Mouse (Mus musculus) gastrocnemius, postnatal 4 days (tissue): ENCODE data around the gene Hmx3. TPM values are rescaled to one million over a fixed set of nuclear protein-coding genes. Genes with fewer than 3 reads are reported as not detected.

Experiments used
- DNase-seq, 2 experiments: peaks; one replicate each; pipeline ENCODE4 v3.0.0; 2021 to 2022; ENCODE audit warnings: low spot score in 2 of 2, mixed read lengths in 2 of 2
- long read RNA-seq, 2 experiments: library from polyadenylated mRNA; stranded (forward); transcript quantifications; one replicate each; pipeline ENCODE4 v2.0.0; 2021
- total RNA-seq, 2 experiments: library from RNA; stranded (reverse); gene quantifications; 2 replicates each; pipeline ENCODE4 v1.2.3; 2021

The Hmx3 gene
- not detected for total RNA-seq
- long read RNA-seq, experiment 1: 0 reads
- long read RNA-seq, experiment 2: 0 reads

- DNase-seq: no peak
These were observed at the start of gene Hmx3 for GRCm38 (mm10) chr7:131542115-131542871. TSS of gene Hmx3 (plus strand) at chr7:131542867.

- no peak for DNase-seq
These were observed 38.9 kb upstream of the Hmx3 start for GRCm38 (mm10) chr7:131503739-131504138.

DNA sequence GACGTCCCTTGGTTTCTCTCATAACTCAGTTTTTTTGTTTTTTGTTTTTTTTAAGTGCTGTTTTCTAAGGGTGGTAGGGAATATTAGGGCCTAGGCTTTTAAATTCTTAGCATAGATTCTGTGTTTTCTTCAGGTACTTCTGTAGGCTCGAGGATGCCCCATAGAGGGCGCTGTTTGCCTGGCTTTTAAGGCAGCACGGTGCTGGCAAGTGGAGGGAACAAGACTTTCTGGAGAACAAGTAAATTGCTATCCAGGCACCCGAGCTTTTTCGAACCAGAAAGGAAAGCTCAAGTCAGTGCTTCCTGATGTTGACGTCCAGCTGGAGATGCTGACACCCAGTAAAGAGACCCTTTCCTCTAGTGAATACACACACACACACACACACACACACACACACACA, 2.7 kb upstream of the Hmx3 start:
- peak; percentile 78 to 87 for DNase-seq

DNA sequence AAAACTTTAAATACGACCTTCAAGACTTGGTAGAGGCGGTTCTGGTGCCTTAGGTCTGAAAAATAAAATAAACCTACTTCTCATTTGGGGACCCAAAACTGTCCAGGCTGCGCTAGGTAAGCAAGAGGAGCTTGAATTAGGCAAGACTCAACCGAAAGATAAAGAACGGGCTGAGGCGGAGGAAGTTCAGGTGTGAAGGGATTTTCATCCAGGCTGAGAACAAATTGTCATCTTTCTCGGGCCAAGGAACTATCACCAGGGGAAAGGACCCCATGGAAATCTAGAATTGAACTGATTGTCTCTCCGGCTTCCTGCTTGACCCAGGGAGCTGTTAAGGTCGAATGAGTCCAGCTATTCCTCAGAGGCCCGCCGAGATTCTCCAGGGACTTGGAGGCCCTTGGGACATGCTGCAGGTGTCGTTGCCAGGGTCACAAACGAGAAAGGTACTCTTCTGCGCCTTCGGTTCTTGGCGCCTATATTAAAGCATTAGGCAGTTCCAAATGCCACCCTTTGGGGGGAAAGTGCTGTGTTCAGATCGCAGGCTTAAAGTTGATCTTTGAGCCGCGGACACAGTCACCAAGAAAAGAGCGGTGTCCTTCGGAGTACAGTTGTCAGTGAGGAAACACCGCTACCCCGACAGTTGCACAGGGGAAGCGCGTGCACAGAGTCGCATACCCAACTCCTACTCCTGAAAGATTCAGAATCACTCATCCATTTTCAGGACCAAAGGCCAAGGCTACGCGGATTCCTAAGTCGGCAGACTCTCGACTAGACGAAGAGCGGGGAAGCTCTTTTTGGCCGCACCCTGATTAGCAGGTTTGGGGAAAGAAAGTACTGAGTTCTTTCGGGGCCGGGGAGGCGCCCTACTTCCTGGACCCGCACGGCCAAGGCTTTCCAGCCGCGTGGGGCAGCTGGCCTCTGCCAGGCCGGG, 1.2 kb upstream of the Hmx3 start:
- DNase-seq: no peak

GRCm38 (mm10) chr7:131542872-131543622, 380 bp downstream of the Hmx3 start:
- no peak for DNase-seq

DNA sequence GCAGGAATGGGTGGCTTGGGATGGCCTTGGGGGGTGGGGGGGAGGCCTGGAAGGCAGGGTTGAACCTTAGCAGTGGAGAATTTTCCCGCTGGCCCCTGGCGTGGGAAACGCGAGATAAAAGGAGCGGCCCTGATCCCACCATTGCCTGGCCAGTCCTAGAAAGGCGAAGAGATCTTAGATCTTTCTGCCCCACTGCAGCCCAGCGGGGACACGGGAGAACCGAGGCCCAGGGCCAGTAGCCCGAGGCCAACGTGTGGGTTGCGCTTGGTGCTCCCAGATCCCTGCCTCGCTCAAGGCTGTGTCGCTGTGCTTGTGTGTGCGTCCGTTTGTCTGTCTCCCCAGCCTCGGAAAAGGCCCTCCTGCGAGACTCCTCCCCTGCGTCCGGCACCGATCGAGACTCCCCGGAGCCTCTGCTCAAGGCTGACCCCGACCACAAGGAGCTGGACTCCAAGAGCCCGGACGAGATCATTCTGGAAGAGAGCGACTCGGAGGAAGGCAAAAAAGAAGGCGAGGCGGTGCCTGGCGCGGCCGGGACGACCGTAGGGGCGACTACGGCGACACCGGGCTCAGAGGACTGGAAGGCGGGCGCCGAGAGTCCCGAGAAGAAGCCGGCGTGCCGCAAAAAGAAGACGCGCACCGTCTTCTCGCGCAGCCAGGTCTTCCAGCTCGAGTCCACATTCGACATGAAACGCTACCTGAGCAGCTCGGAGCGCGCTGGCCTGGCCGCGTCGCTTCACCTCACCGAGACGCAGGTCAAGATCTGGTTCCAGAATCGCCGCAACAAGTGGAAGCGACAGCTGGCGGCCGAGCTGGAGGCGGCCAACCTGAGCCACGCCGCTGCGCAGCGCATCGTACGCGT, 1.2 kb downstream of the Hmx3 start:
- no peak for DNase-seq

DNA sequence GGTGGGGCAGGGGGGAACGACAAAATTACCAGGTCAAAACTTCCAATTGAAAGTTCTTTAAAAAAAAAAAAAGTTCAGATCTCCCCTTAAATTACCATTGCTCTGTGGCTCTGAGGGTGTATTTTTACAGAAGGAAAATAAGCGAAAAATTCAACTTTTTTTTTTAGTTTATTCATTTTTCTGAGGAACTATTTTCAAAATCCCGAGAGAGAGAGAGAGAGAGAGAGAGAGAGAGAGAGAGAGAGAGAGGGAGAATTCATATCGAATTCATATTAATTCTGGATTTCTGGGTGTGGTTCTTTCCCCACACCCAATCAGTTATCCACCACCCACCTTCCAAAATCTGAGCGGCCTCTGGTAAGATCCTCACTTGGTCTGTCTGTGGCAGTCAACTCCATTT, 2.2 kb downstream of the Hmx3 start:
- DNase-seq: no peak

DNA sequence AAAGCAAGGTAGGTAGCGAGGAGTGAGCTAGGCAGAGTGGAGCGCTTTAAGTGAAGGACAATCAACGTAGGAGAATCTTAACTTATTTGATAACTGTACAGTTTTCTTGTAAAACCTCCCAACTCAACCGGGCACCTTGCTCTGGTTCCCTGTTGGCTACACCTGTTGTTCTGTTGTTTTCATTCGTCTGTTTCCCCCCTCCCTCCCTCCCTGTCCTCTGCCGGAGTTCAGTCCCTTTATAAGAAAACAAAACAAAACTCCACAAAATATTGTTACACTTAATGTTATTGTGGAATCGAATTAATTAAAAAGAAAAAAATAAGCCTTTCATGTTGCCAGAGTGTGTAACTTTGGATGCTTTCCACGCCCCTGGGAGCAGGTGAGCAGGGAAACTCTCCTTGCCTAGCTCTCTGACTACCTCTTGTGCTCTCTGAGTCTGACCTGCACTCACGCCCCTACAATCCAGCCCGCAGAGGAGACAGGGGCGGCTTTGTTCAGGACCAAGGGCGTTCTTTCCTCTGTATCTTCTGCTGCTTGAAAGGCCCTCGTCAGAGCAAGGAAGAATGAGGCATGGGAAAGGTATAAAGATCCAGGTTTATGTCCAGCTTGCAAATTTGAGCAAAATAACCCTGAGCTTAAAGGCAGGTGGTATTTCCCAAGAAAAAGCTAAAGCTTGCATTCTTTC, 3.2 kb downstream of the Hmx3 start:
- DNase-seq: no peak

DNA sequence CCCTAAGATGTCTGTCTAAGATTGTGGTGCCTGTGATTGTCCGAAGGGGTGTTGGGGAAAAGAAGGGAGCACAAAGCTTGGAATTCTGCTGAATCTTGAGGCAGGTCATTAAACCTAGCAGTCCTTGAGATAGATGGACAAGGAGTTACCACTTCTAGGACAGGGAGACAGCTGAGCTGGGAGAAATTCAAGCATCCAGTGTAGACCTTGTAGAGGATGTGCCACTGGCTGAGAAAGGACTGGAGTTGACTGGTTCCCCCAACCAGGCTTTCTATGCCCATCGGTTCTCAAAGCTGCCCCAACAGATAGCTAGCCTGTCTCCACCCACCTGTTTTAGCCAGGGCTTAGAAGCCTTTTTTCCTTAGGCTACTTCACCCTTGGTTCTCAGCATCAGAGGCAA, 3.8 kb downstream of the Hmx3 start:
- DNase-seq: no peak

DNA sequence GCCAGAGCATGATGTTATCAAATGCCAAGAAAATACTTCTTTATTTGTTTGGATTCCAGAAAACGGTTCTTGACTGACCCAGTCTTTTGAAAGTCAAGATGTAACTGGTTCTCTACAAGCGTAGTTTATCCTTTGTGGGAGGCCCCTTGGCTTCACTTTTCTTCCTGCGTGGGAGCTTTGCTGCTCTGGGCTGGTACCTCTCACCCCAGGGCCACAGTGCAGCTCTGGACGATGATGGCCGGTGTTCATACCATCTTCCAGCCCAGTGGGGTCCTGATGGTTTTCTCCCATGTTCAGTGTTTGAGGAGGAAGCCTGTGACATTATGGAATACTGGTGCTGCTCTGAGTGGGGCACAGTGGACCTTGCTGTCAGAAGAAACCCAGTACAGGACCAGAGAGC, 4.8 kb downstream of the Hmx3 start:
- DNase-seq: no peak

DNA sequence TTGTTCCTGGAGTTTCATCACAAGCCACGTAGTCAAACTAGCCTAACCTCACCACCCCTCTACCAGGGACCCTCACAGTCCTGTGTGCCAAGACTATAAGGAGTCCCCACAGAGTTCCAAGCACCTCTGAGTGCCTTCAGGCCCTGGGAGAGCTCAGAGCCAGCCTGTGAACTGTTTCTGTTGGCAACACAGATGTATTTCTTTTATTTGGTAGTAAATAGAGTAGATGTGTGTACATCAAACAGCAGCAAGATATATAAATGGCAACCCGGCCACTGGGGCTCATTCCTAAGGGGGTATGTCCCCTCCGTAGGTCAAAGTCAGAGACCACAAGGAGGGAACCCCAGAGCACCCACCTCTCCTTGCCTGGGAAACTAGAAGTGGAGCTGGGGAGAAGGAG, 5.8 kb downstream of the Hmx3 start, which contains the start of gene Hmx2:
Gene Hmx2, plus strand, starts transcription at position 301 of the 400 bp plus-strand sequence.
- no peak for DNase-seq

GRCm38 (mm10) chr7:131551471-131551870, 8.8 kb downstream of the Hmx3 start:
- DNase-seq: no peak

DNA sequence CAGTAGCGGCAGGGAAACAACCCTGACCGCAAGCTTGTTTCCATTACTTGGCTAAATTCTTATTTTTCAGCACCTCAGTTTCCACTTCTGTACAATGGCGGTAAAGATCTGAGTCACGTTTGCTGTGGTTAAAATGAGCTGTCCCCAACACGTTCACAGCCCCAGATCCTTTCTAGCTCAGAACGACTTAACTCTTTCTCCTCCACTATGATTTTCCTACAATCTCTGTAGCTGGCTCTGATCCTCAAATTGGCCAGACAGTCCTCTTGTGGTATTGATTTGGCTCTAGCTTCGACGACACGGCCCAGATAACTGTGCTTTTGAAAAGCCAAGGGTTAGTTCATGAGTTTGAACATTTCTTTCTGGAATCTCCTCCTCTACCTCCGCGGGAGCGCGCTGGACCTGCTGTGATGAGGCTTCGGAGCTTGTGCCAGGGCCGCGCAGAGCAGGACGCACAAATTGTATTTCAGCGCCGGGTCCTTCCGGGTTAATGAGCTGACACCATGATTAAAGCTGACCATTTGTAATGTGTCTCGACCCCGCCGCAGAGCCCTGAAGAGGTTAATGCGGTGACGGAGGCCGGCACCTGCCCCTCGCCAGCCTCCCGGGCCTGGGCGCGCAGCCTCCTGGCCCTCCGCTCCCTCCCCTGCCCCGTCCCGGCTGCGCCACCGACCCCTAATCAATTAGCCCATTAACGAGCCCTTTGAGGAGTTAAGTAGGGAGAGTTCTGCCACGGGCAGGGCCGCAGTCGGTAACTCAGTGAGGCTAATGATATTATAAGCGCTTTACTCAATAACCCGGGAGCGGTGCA, 9.5 kb downstream of the Hmx3 start:
- no peak for DNase-seq

DNA sequence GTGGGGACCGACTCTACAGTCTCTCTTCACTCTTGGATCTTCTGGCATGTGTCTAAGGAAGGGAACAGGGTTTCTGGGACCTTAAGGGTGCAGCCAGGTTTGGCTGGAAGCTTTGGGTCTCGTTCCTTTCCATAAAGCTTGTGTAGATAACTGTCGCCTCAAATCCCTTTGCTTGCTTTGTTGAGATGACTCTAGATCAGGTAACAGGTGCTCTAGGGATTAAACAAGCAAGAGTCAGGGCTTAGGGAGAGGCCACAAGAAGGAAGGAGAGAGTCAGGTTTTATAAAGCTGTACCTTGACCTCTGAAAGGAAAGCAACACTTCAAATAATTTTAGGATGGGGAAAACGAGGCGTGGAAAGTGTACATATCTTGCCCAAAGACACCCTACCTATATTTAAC, 10.1 kb downstream of the Hmx3 start:
- DNase-seq: no peak

GRCm38 (mm10) chr7:131553771-131554175, 11.1 kb downstream of the Hmx3 start:
- DNase-seq: peak in 1 of 2 experiments; percentile 33

DNA sequence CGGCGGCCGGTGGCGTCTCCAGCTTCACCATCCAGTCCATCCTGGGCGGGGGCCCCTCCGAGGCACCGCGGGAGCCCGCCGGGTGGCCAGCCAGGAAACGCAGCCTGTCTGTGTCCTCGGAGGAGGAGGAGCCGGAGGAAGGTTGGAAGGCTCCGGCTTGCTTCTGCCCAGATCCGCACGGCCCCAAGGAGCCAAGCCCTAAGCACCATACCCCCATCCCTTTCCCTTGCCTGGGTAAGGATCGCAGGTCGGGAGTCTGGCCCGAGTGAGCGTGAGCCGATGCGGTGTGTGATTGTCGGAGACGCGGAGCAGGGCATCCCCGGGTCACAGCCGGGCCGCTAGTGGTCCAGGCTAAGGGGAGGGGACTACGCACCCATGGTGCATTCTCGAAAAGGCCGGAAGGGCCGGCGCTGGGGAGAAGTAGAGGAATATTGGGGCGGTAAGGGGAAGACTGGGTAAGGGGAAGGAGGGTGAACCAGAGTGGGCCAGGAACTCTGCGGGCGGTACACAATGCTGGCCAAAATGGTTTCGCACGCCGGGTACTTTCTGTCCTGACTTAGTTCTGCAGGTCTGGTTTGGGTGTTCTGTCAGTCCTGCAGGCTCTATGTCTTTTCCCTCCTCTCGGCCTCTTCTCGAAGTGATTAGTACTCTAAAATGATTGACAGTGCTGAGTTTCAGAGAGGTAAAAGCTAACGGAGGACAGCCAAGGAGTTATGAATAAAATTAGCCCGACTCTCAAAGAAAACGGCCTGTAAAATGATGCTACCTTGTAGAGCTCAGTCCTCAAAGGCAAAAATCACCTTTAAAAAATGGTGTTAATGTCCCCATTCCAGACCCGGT, 11.9 kb downstream of the Hmx3 start:
- DNase-seq: no peak

GRCm38 (mm10) chr7:131555301-131556081, 12.8 kb downstream of the Hmx3 start:
- DNase-seq: no peak
